Mouse (Mus musculus): ENCODE results near the gene Ate1.

GRCm38 (mm10) chr7:130535174-130535573, 15.0 kb upstream of the Ate1 start:
- TF ChIP-seq POLR2A (IDR thresholded peaks at IDR 0.05; ENCODE audit: low read depth, low read length) (no peak), CTCF (IDR thresholded peaks at IDR 0.05; ENCODE audit: extremely low read depth, insufficient read length, insufficient replicate concordance, low read depth, low read length) (peak; percentile 6; the same call in 1 of the 2 replicates)

All from small intestine, adult 2 months (tissue).